Mouse (Mus musculus) spleen, postnatal 4 days (tissue): ENCODE measurements at regions not wholly inside any gene's neighbourhood (a gene's known extent, or its start where the extent isn't known, plus 50 kb on each side); places are given as distances from the start of the nearest gene placed in this dataset.
A peak's percentile ranks its signal among the peaks of the same experiment; 100 is the strongest.

Experiments
- DNase-seq, 2 experiments: peaks; one replicate each; pipeline ENCODE4 v3.0.0; 2022; ENCODE audit warnings: low spot score in 2 of 2

GRCm38 (mm10) chr2:173930606-173931177, 145.4 kb upstream of the Stx16 start:
- no peak for DNase-seq

- DNase-seq = no peak
Measured at GRCm38 (mm10) chr2:173935706-173936105, 140.4 kb upstream of the Stx16 start.

- DNase-seq = no peak
Measured at GRCm38 (mm10) chr2:173937531-173938439, 138.3 kb upstream of the Stx16 start.

GRCm38 (mm10) chr2:173938440-173938787, 137.7 kb upstream of the Stx16 start:
- no peak for DNase-seq

- peak in 1 of 2 experiments; percentile 43 for DNase-seq
Measured at GRCm38 (mm10) chr2:173945441-173945840, 130.7 kb upstream of the Stx16 start.

GRCm38 (mm10) chr2:173948586-173948985, 127.5 kb upstream of the Stx16 start:
- peak; percentile 7 to 45 for DNase-seq

GRCm38 (mm10) chr2:173950164-173950891, 125.8 kb upstream of the Stx16 start:
- no peak for DNase-seq

- no peak for DNase-seq
Measured at GRCm38 (mm10) chr2:173966111-173966510, 110.0 kb upstream of the Stx16 start.

GRCm38 (mm10) chr2:173970789-173971188, 105.3 kb upstream of the Stx16 start:
- DNase-seq = no peak

GRCm38 (mm10) chr2:173976314-173977053, 99.6 kb upstream of the Stx16 start:
- DNase-seq = peak in 1 of 2 experiments; percentile 35

- DNase-seq = no peak
Measured at GRCm38 (mm10) chr2:173977236-173978053, 98.7 kb upstream of the Stx16 start.

- DNase-seq = peak in 1 of 2 experiments; percentile 50
Measured at GRCm38 (mm10) chr2:173978138-173978765, 97.9 kb upstream of the Stx16 start.

GRCm38 (mm10) chr2:173981036-173981435, 95.1 kb upstream of the Stx16 start:
- DNase-seq = peak in 1 of 2 experiments; percentile 41

GRCm38 (mm10) chr2:173987516-173987915, 88.6 kb upstream of the Stx16 start:
- peak in 1 of 2 experiments; percentile 55 for DNase-seq

GRCm38 (mm10) chr2:173987921-173988320, 88.2 kb upstream of the Stx16 start:
- no peak for DNase-seq

- DNase-seq = no peak
Measured at GRCm38 (mm10) chr2:173988641-173989336, 87.3 kb upstream of the Stx16 start.

- DNase-seq = no peak
Measured at GRCm38 (mm10) chr2:173990664-173991063, 85.4 kb upstream of the Stx16 start.

GRCm38 (mm10) chr2:173991447-173991846, 84.7 kb upstream of the Stx16 start:
- DNase-seq = no peak

GRCm38 (mm10) chr2:173992041-173992440, 84.1 kb upstream of the Stx16 start:
- DNase-seq = no peak
